Mouse (Mus musculus) kidney, postnatal 4 days (tissue): ENCODE data around the gene Slc39a11.

Experiments
- DNase-seq, 2 experiments: peaks; one replicate each; pipeline ENCODE4 v3.0.0; 2021; ENCODE audit warnings: mixed read lengths in 2 of 2

Slc39a11 gene

DNA sequence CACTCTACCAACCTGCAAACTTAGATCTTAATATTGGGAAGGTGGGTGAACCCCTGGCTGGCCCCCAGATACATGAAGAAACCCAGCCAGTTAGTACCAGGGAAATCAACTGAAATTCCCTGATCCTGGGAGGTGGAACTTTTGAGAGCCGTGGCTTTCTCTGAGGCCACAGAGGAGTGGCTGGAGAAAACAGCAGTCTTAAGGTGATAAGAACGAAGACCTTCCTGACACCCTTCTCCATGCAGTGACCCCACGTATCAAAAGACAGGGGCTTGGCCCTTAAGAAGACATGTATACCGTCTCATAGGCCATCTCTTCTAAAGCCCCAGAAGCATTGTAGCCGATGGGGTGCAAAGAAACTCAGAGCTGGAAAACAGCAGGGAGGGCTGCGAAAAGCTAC is 146.9 kb downstream of the Slc39a11 start:
- DNase-seq = no peak

DNA sequence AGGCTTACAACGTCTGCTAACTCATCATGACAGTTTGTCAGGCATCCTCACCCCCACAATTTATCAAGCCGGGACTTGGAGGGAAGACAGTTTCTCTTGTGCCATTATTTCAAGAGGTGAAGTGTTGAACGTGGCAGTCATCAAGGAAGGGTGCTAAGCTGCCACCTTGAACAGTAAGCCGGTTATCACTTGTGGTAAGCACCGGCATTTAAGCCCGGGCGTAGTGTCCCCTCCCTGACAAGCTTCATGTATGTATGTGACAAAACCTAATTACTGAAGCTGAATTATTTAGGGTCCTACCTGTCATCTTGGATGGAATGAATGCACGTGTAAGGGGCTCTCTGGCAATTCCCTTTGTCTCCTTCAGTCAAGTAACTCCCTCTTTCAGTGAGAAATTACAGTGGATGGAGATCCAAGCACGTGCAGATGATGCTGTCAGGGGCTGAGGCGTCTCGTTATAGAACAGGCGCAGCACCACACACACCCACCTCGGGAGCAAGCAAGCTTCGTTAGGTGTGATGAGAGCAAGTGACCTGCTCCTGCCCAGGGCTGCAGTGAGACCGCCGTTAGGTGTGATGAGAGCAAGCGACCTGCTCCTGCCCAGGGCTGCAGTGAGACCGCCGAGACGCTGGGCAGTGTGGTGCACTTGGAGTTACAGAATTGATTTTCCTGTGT is 149.1 kb downstream of the Slc39a11 start:
- DNase-seq = no peak

- peak; percentile 62 to 68 for DNase-seq
These were observed 151.0 kb downstream of the Slc39a11 start for GRCm38 (mm10) chr11:113498889-113499288.

DNA sequence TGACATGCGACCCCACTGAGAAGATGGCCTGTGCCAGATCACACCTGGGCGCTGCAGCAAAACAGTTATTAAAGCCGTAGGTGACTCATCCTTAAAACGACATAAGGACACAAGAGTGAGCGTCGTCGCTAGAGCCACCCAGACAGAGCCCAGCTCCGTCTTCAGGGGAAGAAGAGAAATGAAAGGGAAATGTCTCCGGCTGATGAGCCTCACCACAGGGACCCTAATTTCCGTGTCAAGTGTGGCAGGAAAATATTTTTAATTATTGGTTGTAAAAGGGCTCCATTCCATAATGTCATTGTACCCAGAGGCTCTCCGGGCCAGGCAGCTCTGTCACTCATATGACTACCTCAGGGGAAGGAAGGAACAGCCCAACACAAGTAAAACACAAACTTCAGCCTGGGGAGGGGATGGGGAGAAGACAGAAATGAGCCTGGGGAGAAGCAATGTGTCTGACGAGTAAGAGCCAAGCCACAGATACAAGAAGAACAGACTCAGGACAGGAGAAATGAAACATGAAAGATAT is 155.8 kb downstream of the Slc39a11 start:
- DNase-seq = no peak

- no peak for DNase-seq
These were observed 159.1 kb downstream of the Slc39a11 start for GRCm38 (mm10) chr11:113490530-113491520.

DNA sequence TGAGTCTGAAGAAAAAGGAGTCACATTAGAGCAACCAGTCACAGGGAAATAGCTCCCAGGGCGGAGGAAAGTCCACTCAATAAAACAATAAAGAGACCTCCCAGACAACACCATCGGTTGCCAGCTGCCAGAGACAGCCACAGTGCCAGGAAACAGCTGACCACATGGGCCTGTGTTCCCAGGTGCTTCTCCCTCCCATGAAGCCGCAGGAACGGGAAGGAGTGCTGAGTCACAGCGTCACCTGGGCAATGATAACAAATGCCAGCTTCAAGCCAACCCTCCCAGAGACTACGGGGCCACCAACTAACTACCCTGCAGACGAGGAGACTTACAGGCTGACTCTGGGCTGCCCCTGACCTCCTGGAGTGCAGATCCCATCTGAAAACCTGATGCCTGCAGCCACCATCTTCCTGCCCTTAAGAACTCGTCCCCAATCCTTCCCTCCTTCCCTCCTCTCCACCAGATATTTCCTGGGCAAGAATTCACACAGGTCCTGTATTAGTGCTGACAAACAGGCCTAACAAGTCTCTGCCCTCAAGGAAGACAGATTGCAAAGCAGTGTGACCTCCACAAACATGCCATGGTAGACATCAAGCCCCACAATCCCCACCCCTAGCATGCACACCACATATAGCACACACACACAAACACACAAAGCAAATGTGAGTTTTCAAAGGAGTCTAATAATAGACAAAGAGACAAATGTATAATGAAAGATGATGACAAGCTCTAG is 162.1 kb downstream of the Slc39a11 start:
- DNase-seq = peak; percentile 19 to 37

DNA sequence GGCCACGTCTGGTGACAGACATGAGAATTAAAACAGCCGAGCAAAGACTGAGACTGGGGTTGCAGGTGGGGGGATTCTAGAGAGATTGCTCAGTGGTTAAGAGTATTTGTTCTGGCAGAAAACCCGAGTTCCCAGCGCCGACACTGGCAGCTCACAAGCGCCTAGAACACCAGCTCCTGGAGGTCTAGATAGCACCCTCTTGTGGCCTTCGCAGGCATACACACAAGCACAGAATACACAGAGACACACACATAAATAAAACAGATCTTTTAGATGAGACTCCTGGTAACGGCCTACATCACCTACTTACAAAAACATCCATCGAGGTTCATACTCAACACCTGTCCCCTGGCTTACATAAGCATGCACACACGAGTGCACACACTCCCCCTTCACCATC is 165.8 kb downstream of the Slc39a11 start:
- no peak for DNase-seq

DNA sequence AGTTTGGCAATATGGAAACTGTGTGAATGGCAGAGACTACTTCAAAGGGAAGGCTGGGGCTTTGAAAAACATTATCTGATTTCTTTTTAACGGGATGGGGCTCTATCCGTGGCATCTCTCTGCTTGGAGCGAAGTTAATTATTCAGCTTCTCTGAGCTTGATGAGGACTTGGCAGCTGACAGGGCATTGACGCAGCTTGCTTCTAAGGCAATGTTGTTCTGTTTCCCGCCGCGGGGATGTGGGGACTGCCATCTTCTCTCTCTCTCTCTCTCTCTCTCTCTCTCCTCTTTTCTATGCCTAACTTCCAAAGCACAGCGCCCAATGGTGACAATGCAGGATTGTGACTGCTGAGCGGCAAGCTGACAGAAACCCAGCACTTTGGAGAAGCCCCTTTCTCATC is 172.3 kb downstream of the Slc39a11 start:
- no peak for DNase-seq

- DNase-seq = no peak
These were observed 173.2 kb downstream of the Slc39a11 start for GRCm38 (mm10) chr11:113476720-113477119.

GRCm38 (mm10) chr11:113475491-113475890 is 174.4 kb downstream of the Slc39a11 start:
- DNase-seq = peak; percentile 24 to 46

DNA sequence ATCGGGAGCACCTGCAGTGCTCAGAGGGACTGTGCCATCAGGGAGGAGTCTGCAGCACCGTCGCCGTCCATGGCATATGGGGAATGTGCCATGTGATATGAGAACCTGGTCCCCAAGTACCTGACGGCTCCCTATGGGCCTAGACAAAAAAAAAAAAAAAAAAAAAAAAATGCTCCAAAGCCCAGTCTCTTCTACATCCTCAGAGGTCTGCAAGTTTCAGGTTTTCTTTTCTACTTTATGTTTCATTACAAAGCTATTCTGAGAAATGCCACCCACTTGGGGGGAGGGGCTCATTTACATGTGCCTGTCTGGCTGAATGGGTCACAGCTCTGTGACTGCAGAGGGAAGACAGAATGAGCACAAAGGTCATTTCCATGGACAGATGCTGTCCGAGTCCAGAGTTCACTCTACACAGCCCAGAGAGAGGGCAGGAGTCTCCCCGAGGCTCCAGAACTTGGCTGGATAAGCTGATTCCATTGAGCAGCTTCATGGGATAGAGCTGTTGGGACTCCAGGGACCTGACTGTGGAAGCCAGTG is 175.8 kb downstream of the Slc39a11 start:
- DNase-seq = peak; percentile 27 to 59

DNA sequence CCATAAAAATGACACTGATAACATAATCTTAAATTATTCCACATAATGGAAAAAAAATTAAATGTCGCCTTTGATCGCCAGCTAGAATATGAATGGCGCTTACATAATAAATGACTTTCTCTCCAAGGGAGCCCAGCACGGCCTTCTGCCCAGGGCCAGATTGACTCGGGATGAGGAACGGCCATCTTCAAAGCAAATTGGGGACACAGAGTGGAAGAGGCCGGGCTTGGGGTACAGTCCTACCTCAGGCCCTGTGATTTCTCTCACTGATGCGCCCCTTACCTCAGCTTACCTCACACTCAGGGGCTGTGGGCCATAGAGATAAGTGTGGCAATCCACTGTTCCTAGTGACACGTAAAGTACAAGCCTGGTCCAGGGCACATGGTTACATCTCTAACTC is 177.9 kb downstream of the Slc39a11 start:
- DNase-seq = no peak

DNA sequence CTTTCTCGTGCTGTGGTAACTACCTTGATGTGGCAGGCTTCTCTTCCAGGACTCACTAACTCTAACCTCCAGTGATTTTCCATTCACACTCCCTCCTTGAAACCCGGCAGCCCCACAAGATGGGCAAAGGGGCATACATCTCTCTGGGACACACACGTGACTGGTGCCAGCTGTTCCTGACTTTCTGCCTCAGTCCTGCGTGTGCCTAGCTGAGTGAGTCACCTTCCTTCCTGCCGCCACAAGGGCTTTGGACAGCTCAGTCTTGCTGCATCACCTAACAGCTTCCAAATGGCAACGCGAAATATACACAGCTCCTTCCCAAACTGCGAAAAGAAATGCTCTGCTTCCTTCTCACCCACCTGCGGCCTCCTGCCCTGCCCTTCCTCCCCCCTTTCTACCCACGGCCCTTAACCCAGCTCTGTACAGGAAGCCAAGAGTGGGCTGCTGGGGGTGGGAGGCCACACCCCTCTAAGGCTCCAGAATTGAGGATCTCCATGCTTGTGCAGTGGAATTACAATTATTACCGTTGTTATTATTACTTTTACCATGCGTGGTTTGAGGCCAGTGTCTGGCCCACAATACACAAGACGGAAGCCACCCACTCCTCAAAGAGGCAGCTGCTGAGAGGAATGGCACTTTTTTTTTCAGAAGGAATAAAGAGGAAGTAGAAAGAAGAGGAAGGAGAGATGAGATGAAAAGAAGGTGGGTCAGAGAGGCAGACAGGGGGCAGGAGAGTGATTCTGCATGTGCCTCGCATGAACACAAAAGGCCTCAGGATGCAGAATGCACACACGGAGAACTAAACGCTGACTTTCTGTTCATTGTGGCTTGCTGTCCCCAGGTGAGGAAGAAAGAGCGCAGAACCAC is 179.7 kb downstream of the Slc39a11 start:
- DNase-seq = peak in 1 of 2 experiments; percentile 24

DNA sequence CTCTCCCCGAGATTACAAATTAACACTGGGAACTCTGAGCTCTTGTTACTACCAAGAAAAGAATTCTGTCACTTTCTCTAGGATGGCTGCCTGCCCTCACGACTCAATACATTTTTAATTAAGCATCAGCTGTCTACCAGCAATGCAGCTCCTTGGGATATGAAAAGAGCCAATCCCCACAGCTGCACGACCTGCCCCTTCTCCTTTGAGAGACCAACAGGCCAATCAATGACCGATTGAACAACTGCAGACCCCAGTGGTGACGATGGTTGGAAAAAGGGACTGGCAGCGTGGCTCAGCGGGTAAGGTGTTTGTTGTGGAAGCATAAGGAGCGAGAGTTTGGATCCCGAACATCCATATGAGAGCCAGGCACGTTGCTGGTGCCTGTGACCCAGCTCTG is 181.9 kb downstream of the Slc39a11 start:
- no peak for DNase-seq

DNA sequence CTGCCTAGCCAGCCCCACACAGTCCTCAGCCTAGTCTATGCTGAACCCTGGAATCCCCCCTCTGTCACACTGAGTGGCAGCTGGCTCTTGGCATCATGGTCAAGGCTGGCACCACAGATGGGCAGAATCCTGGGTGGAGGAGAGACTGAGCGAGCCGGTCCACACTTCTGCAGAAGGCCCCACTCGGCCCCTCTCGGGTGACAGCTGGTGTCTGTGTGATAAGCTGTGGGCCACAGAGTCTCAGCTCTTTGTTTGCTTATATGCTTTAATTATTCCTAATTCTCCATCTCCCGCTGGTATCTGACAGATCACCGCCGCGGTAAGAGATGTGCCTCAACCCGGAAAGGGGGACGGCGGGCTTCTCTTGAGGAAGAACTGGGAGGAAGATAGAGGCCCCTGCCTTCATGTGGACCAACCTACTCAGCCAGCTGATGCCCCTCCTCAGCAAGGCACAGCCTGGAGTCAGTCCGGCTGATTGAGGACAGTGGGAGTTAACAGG is 182.5 kb downstream of the Slc39a11 start:
- no peak for DNase-seq

DNA sequence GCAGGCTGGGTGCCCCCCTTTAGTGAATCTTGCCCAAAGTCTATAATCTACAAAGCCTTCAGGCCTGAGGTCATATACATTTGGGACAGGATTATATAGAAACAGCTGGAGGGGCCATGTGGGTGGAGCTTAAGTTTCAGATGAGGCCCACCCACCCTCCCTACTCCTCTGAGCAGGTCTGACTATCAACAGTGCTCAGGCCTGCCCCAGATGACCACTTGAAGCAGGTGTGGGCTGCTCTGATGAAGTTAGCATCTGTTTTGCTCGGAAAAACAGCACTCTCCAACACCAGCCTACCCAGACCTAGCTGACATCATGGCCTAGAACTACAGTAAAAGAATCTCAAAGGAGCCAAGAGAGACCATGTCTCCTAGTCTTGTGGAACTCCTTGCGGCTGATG is 189.8 kb downstream of the Slc39a11 start:
- no peak for DNase-seq

DNA sequence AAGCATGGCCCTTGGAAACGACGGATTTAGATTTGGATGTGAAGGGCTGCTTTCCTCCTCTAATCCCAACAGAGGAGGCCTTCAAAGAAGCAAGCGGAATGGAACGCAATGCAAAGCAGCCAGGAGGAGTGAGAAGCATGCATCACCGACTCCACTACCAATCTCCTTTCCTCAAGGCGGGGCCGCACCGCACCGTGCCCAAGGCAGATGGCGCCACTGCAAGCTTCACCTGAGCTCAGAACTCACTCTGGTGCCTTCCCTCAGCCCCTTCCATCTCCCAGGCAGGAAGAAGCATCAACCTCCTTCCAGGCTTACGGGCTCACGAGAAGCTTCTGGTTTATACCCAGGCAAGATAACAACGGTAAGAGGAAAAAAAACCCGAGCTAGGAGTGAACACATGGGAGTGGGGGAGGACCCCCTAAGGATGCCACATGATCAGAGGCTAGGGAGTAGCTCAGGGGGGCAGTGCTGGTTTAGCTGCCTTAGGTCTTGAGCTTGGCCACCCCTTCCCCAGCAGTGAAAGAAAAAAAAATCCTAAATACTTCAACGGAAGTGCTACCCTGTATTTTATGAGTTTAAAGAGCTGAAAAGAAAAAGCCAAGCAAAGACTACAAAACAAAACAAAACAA is 191.2 kb downstream of the Slc39a11 start:
- peak; percentile 60 to 72 for DNase-seq

- DNase-seq = peak; percentile 46 to 49
These were observed 196.9 kb downstream of the Slc39a11 start for GRCm38 (mm10) chr11:113452861-113453568.

- no peak for DNase-seq
These were observed 198.6 kb downstream of the Slc39a11 start for GRCm38 (mm10) chr11:113451301-113451700.

DNA sequence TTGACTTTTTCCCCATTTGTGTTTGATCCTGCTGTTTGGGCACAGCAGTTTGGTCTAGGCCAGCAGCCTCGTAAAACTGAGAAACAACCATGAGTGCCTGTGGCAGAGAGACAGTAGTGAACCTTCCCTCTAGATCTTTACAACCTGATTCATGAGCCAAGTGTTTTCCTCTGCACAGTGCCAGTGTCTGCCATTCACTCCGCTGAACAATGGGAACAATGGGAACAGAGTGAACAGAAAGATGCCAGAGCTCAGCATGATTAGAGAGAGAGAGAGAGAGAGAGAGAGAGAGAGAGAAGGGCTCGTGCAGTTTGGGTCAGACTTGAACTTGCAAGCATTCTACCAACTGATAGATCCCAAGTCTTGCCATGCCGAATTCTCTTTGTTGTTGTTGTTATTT is 199.2 kb downstream of the Slc39a11 start:
- no peak for DNase-seq
